15 mouse cellular contexts compared by ENCODE assay signal in the genomic region with DNA sequence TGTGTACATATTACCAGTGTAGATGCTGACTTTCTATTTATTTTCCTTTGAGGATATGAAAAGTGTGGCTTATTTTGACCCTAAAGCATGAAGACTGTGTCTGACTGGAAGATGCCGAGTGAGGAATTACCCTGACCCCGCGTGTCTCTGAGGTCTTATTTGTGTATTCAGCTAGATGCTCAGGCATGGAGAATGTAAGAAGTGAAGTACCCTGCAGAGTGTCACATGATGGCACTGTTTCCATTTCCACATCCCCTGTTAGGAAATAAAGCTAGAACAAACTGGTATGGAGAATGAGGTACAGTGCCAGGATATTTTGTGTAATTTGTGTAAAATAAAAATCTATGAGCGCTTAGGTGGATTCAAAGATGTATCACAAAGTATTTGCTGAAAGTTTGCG.
A peak's percentile ranks its signal among the peaks of the same experiment; 100 is the strongest.
DNase-seq lines count a peak whose midpoint lies in the region; ATAC-seq and TF ChIP-seq lines count a peak whose summit lies in the region.
"Had no signal": no experiment of that assay in that cellular context is flagged by ENCODE, and none has a peak within 500 bp of the region (broad histone marks: within the 10 kb centered on the region; RNA-seq: fewer than 3 reads in every experiment).

No protein-coding gene starts in this region.

- DNase-seq in lung, embryonic 14.5 days = peak; percentile 17
- no peak for DNase-seq in lung, adult 18-20 months
- DNase-seq in stomach, postnatal 0 days (ENCODE audit: low spot score) = no peak
- DNase-seq in right cerebral cortex, postnatal 36 days (ENCODE audit: low spot score in 2 of 2) = no peak
- no peak for DNase-seq in ovary, postnatal 14 days (ENCODE audit: low spot score)
- DNase-seq: adrenal gland, postnatal 25 days; cerebellum, adult 11 months; kidney, postnatal 4 days; lung, postnatal 36 days; thymus, postnatal 36 days had no signal

- H3K9ac ChIP-seq in lung, embryonic 14.5 days = no peak overlapping the region
- no peak overlapping the region for H3K9ac ChIP-seq in forebrain, embryonic 15.5 days (replicated peaks)
- no peak overlapping the region for H3K9ac ChIP-seq in midbrain, embryonic 12.5 days (replicated peaks)
- H3K9ac ChIP-seq in stomach, postnatal 0 days (ENCODE audit: low read length) = no peak overlapping the region

- no peak overlapping the region for H3K27ac ChIP-seq in lung, embryonic 14.5 days (ENCODE audit: low read depth)
- no peak overlapping the region for H3K27ac ChIP-seq in forebrain, embryonic 15.5 days (replicated peaks)
- H3K27ac ChIP-seq in midbrain, embryonic 12.5 days (replicated peaks) = no peak overlapping the region
- no peak overlapping the region for H3K27ac ChIP-seq in stomach, postnatal 0 days (replicated peaks)
- H3K27ac ChIP-seq: heart, embryonic 10.5 days had no signal

- H3K36me3 ChIP-seq in lung, embryonic 14.5 days (ENCODE audit: insufficient read depth) = no peaks in the 10 kb centered on the region
- no peaks in the 10 kb centered on the region for H3K36me3 ChIP-seq in forebrain, embryonic 15.5 days
- H3K36me3 ChIP-seq in midbrain, embryonic 12.5 days = no peaks in the 10 kb centered on the region
- H3K36me3 ChIP-seq in stomach, postnatal 0 days (ENCODE audit: control insufficient read depth, insufficient read depth, low read length) = no peaks in the 10 kb centered on the region
- H3K36me3 ChIP-seq: heart, embryonic 10.5 days had no signal

- TF ChIP-seq CTCF in lung, embryonic 14.5 days (IDR thresholded peaks at IDR 0.05; ENCODE audit: low read depth) = peak; percentile 25; the same call in 1 of the 2 replicates
- TF ChIP-seq CTCF in stomach, postnatal 0 days (IDR thresholded peaks at IDR 0.05; ENCODE audit: low read depth) = peak; percentile 41

- no peak overlapping the region for H3K4me3 ChIP-seq in lung, embryonic 14.5 days (ENCODE audit: low read depth, low read length)
- H3K4me3 ChIP-seq in forebrain, embryonic 15.5 days = no peak overlapping the region
- no peak overlapping the region for H3K4me3 ChIP-seq in midbrain, embryonic 12.5 days
- H3K4me3 ChIP-seq in stomach, postnatal 0 days (ENCODE audit: low read depth, low read length) = no peak overlapping the region
- H3K4me3 ChIP-seq: heart, embryonic 10.5 days; myocyte had no signal

- no peak overlapping the region for H3K4me2 ChIP-seq in lung, embryonic 14.5 days
- no peak overlapping the region for H3K4me2 ChIP-seq in forebrain, embryonic 15.5 days (replicated peaks)
- no peak overlapping the region for H3K4me2 ChIP-seq in midbrain, embryonic 12.5 days (replicated peaks)
- no peak overlapping the region for H3K4me2 ChIP-seq in stomach, postnatal 0 days (replicated peaks; ENCODE audit: low read depth)
- H3K4me2 ChIP-seq: liver, embryonic 11.5 days had no signal

- TF ChIP-seq EP300 in stomach, postnatal 0 days (optimal IDR thresholded peaks at IDR 0.05) = no peak

- no peaks in the 10 kb centered on the region for H3K4me1 ChIP-seq in lung, embryonic 14.5 days (ENCODE audit: insufficient read depth)
- no peaks in the 10 kb centered on the region; the same call in 1 of the 2 replicates for H3K4me1 ChIP-seq in forebrain, embryonic 15.5 days
- no peaks in the 10 kb centered on the region for H3K4me1 ChIP-seq in midbrain, embryonic 12.5 days
- H3K4me1 ChIP-seq in stomach, postnatal 0 days (replicated peaks; ENCODE audit: control insufficient read depth, insufficient read depth) = no peaks in the 10 kb centered on the region
- H3K4me1 ChIP-seq: heart, embryonic 10.5 days had no signal

- no peaks in the 10 kb centered on the region for H3K27me3 ChIP-seq in lung, embryonic 14.5 days (ENCODE audit: insufficient read depth, low read length)
- H3K27me3 ChIP-seq in forebrain, embryonic 15.5 days = no peaks in the 10 kb centered on the region
- H3K27me3 ChIP-seq in midbrain, embryonic 12.5 days = no peaks in the 10 kb centered on the region
- no peaks in the 10 kb centered on the region for H3K27me3 ChIP-seq in stomach, postnatal 0 days (ENCODE audit: control insufficient read depth, insufficient read depth, low read length)

- H3K9me3 ChIP-seq in lung, embryonic 14.5 days (ENCODE audit: low read depth, low read length) = no peaks in the 10 kb centered on the region
- no peaks in the 10 kb centered on the region for H3K9me3 ChIP-seq in forebrain, embryonic 15.5 days
- H3K9me3 ChIP-seq in midbrain, embryonic 12.5 days = no peaks in the 10 kb centered on the region
- H3K9me3 ChIP-seq in stomach, postnatal 0 days (ENCODE audit: control insufficient read depth, low read length) = no peaks in the 10 kb centered on the region
- H3K9me3 ChIP-seq: heart, embryonic 10.5 days had no signal

- no peak for ATAC-seq in lung, embryonic 14.5 days (ENCODE audit: insufficient read depth)
- peak; percentile 72 for ATAC-seq in forebrain, embryonic 15.5 days (replicated peaks)
- ATAC-seq in midbrain, embryonic 12.5 days (ENCODE audit: low FRiP score, low read depth) = peak; percentile 79
- ATAC-seq in stomach, postnatal 0 days (ENCODE audit: low FRiP score, low TSS enrichment) = no peak

- 52% methylated on average over 5 of the region's 5 CpGs for WGBS in lung, embryonic 14.5 days
- 69% methylated on average over 5 of the region's 5 CpGs for WGBS in forebrain, embryonic 15.5 days
- 62% methylated on average over 5 of the region's 5 CpGs for WGBS in midbrain, embryonic 12.5 days
- 55% methylated on average over 5 of the region's 5 CpGs for WGBS in stomach, postnatal 0 days

Comparison
In these comparisons a context has a peak if more than half of its experiments do, and no peak if none do; other contexts are left out.
1. ATAC-seq: peak in forebrain, embryonic 15.5 days (single experiment) and midbrain, embryonic 12.5 days (single experiment); none in lung, embryonic 14.5 days (single experiment) and stomach, postnatal 0 days (single experiment).